Mouse (Mus musculus) kidney, postnatal 4 days (tissue): Measurements from ENCODE around the gene Acsf2.
A peak's percentile ranks its signal among the peaks of the same experiment; 100 is the strongest.
"Not testable (repeated sequence)": the region's sequence is repeated elsewhere in the genome, so short reads cannot be mapped to it uniquely, and the experiment has no call there.

Experiments used
- DNase-seq, 2 experiments: peaks; one replicate each; pipeline ENCODE4 v3.0.0; 2021; ENCODE audit warnings: mixed read lengths in 2 of 2

The Acsf2 gene

GRCm38 (mm10) chr11:94601321-94602281 is at the start of gene Acsf2:
TSS of gene Acsf2 (minus strand) at chr11:94601871.
- DNase-seq: peak; percentile 92 to 95

- not testable (repeated sequence) for DNase-seq
These were observed 49.6 kb upstream of the Acsf2 start for GRCm38 (mm10) chr11:94651241-94651640.

GRCm38 (mm10) chr11:94646457-94646856 is 44.8 kb upstream of the Acsf2 start:
- DNase-seq: no peak

DNA sequence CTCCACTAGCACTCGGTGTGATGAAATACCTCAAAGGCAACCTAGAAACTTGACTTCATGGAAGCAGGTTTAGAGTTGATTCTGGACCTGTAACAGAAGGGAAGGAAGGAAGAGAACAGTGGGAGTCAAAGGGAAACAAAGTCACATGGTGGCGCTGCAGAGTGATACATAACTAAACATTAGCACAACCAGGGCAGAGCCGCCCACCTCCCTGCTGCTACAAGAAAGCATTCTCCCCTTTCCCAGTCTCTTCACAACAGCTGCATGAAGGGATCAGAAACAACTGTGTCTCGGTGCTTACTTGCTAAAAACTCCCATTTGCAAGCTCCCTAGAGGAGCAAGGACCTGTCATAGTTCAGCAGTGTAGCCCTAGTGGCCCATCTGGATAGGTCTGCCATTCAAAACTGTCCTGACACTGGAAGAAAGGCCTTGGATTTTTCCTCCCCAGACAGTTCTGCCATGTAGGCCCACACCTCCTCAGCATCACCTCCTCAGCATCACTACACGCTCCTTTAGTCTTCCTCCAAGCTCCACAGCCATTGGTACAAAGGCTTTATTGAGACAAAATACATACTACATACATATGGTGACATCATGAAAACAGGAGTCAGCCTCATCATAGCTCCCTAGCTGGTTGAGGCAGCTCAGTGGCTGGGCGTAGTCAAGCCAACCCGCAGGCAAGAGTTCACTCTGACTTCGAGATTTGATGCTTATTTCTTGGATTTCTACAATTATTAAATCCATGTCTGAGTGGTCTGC is 43.0 kb upstream of the Acsf2 start:
- DNase-seq: no peak

- peak in 1 of 2 experiments; percentile 36 for DNase-seq
These were observed 32.8 kb upstream of the Acsf2 start for GRCm38 (mm10) chr11:94634431-94634830.

DNA sequence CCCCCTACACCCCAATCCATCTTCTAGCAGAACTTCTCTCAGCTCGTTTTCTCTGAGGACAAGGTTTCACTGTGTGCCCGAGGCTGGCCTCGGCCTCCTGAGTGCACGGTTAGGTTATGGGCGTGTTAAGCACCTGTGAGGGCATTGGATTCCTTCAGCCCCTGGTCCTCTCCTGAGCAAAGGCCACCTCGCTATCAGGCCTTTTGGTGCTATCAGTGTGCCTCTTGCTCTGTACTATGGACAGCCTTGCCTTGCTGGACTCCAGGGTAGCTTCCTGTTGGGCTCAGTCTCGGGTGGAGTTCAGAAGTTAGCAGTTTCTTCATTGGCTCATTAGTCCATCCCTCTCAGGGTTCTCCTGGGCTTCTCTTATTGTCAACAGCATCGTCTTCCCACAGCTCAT is 31.3 kb upstream of the Acsf2 start:
- no peak for DNase-seq

GRCm38 (mm10) chr11:94631969-94632368 is 30.3 kb upstream of the Acsf2 start:
- no peak for DNase-seq

GRCm38 (mm10) chr11:94630199-94631011 is 28.7 kb upstream of the Acsf2 start:
- peak; percentile 47 to 63 for DNase-seq

- DNase-seq: no peak
These were observed 28.2 kb upstream of the Acsf2 start for GRCm38 (mm10) chr11:94629884-94630198.

DNA sequence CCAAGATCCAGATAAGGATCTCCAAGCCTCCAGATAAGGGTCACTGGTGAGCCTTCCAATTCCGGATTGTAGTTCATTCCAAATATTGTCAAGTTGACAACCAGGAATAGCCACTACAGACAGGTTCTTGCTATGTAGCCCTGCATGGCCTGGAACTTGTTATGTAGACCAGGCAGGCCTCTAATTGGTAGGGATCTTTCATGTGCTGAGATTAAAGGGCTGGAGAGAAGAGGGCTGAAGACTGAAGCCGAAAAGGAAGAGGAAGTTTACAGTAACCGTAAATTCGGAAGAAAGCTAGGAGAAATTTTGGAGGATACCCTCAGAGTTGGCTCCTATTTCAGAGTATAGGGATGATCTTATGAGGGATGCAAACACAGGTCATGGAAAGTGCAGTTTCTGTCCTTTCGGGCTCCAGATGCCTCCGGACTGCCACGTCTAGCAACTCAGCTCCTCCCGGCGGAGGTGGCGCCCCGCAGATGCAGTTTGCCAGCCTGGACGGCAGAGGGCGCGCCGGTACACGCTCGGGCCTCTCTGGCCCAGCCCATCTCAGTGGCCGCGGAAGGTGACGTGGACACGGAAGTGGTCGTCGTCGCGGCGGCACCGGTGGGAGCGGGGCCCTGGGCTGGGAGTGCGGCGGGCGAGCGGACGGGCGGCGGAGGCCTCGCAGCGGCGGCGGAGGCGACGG is 27.7 kb upstream of the Acsf2 start, which contains the start of gene Lrrc59:
TSS of gene Lrrc59 (plus strand) at position 569 of the 685 bp plus-strand sequence.
- peak; percentile 97 for DNase-seq

GRCm38 (mm10) chr11:94622162-94622561 is 20.5 kb upstream of the Acsf2 start:
- DNase-seq: no peak

- DNase-seq: no peak
These were observed 19.8 kb upstream of the Acsf2 start for GRCm38 (mm10) chr11:94621458-94621852.

DNA sequence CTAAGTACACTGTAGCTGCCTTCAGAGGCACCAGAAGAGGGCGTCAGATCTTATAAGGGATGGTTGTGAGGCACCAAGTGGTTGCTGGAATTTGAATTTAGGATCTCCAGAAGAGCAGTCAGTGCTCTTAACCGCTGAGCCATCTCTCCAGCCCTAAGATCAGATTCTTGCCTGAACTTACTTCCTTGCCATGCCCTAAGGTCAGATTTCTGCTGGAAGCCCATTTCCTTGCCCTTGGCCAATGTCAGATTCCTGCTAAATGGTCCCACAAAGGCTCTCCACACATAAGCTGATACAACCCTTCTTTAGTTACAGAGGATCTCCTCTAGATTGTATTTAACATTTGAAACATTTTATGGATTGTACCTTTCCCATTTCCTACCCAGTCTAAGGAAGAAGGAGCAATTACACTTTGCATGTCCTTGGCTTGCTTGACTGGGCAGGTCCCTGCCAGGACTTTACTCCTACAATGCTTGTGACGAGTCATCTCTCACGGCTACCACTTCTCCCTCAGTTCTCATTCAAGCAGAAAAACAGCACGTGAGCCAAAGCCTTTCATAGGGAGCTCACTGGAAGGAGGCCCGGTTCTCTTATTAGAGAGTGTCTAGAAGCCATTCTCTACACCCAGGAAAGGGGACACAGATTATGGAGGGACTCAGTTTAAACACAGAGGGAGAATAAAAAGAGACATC is 19.2 kb upstream of the Acsf2 start:
- DNase-seq: no peak

DNA sequence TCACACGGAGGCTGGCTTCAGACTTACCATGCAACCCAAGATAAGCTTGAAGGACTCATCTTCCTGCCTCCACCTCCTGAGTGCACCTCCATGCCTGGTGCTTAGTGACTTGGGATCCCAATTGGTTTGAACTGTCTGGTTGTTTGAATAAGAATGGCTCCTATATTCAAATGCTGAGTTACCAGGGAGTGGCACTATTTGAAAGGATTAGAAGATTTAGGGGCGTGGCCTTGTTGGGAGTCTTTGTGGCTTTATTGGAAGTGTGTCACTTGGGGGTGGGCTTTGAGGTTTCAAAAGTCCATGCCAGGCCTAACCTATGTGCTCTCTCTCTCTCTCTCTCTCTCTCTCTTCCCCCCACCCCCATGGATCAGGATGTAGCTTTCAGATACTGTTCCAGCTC is 16.0 kb upstream of the Acsf2 start:
- DNase-seq: no peak

- no peak for DNase-seq
These were observed 13.8 kb upstream of the Acsf2 start for GRCm38 (mm10) chr11:94615494-94615893.

GRCm38 (mm10) chr11:94614603-94615002 is 12.9 kb upstream of the Acsf2 start:
- DNase-seq: no peak

DNA sequence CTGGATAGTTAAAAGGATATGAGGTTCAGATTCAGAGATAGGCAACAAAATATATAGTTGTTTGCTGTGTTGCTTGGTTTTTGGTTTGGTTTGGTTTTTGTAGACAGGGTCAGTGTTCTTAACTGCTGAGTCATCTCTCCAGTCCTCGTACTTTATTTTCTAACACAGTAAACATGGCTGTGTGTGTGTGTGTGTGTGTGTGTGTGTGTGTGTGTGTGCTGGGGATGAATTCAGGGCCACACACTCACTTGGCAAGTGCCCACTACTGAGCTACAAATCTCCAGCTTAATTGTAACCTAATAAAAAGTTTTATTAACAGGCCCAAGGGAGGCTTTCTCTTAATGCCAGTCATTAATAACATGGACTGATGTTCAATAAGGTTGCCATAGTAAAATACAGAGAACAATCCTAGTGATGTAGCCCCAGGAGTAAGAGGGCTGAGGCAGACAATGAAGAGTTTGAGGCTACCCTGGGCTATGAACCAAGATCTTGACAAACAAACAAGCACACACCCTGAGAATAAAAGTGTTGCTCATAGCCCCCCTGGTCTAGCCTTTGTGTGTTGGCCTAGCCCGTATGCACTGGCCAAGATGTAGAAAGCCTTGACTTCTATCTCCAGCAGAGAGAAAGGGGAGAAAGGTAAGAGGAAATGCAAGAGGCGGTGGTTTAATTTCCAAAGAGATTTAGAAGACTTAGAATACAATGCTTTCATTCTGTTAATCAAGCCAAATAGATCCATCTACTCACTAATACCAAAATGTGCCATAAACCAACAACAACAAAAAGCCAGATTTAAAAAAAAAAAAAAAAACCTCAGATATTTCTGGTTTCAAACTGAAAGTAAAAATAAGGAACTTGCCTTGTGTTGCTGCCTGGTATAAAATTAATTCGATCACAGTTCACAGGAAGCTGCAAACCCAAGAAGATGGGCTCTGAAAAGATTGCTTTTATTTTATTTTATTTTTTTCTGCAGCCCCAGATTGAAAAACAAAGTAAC is 9.4 kb upstream of the Acsf2 start:
- peak; percentile 31 to 50 for DNase-seq

GRCm38 (mm10) chr11:94602356-94602955 is 785 bp upstream of the Acsf2 start:
- DNase-seq: no peak

- no peak for DNase-seq
These were observed 1.2 kb downstream of the Acsf2 start for GRCm38 (mm10) chr11:94600447-94600846.
